Mouse (Mus musculus) left cerebral cortex, adult 8-10 months (tissue): Measurements from ENCODE around the gene Kcnf1. TPM values are rescaled to one million over a fixed set of nuclear protein-coding genes. Genes with fewer than 3 reads are reported as not detected.

Experiments
- DNase-seq, 2 experiments: peaks; one replicate each; pipeline ENCODE4 v3.0.0; 2022; ENCODE audit warnings: low spot score in 2 of 2
- total RNA-seq, 4 experiments: library from RNA; stranded (reverse); gene quantifications; 2 replicates each; pipeline ENCODE4 v1.2.4; 2022

The Kcnf1 gene
- total RNA-seq: 10 to 100 TPM; 75.8 to 83.7 (median 76.9) TPM

DNA sequence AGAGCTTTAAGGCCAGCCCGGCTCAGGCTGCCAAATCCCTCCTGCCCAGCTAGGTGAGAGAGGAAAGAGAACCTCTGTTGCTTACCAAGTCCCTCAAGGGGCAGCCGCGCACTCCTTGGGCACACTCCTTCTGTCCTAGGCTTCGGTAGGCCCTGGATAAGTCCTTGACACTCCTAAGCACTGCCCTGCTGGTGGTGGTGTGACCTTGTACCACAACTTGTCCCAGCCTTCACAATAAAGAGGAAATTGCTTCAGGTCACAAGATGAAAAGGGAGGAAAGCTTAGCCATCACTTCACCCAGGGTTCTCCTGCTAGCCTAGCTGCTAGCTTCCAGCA lies at the start of gene Kcnf1:
Kcnf1 (minus strand) TSS at position 132 of the 336 bp plus-strand sequence.
- no peak for DNase-seq

DNA sequence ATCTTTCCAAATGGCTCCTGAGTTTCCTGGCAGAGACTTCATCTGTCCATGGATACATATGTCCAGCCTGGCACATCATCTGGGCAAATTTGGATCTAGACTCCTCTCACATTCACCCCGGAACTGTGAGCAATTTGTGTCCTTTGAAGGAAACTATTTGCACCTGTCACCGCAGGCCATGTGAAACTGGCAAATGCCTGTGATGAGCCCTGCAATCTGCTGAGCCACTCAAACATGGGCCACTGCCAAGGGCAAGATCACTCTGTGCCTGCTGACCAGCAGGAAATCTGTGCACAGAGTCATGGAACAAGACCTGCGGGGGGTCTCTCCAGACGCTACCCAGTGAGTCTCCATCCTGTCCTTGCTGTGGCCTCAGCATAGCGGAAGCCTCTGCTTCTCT lies 48.3 kb upstream of the Kcnf1 start:
- no peak for DNase-seq

GRCm38 (mm10) chr12:17223050-17223449 lies 46.4 kb upstream of the Kcnf1 start:
- DNase-seq: no peak

- DNase-seq: no peak
These were observed 45.3 kb upstream of the Kcnf1 start for GRCm38 (mm10) chr12:17221891-17222428.

DNA sequence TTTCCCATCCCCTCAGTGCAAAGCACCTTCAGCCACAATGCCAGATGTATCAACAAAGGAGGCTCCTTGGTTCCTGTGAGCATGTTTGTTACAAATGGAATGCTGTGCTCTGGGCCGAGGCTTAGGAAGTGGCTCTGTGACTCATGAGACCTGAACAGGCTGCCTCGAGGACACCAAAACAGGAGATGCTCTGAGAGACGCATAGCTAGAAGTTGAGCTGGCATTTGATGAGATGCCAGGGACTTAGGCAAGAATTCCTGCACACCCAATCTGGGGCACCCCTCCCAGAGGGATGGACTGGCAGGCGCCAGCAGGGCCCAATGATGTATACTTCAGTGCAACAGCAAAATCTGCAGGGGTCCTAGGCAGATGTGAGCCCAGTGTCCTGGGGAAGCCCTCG lies 43.9 kb upstream of the Kcnf1 start:
- no peak for DNase-seq

DNA sequence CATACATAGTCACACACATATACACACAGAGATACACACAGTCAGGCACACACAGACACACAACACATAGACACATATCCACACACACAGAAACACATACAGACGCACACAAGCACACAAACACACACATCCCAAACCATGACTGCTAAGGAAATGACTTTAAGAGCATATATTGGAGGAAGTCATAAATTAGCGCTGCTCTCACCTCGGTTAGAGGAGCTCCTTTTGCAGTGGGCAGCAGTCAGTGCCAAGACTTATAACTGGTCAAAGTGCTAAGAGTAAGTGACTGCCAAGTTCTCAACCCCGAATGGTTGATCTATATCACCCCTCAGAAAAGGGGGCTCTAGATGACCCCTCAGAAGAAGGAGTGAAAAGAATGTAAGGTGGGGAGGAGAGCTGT lies 42.4 kb upstream of the Kcnf1 start:
- no peak for DNase-seq

- no peak for DNase-seq
These were observed 41.7 kb upstream of the Kcnf1 start for GRCm38 (mm10) chr12:17218390-17218789.

DNA sequence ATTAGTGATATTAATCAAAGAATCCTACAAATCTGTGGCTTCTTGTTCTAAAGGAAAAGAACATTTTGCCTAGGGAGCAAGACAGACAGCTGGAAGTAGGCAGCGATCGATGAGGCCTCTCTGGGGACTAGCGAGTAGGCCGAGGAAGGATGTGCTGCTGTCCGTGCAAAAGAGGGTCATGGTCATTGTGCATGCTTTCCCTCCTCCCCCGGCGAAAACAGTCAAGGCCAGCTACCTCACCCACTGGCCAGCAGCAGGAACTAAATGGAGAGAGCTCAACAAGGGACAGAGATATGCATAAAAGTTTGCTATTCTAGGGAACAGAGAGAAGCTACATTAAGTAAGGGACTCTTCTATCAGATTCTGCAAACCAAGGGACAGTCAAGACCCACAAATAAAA lies 39.1 kb upstream of the Kcnf1 start:
- no peak for DNase-seq

- no peak for DNase-seq
These were observed 26.0 kb upstream of the Kcnf1 start for GRCm38 (mm10) chr12:17202492-17203322.

DNA sequence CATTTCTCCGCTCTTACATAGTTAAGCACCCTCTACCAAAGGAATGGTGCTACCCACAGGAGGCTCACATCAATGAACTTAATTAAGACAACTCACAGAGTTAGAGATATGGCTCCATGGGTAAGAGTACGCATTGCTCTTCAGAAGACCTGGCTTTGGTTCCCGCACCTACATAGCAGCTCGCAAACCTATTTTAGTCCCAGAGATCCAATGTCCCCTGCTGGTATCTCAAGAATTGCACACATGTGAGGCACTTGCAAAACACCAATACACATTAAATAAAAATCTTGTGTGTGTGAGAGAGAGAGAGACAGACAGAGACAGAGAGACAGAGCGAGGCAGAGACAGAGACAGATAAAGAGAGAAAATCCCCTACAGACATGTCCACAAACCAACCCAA lies 21.9 kb upstream of the Kcnf1 start:
- no peak for DNase-seq

- DNase-seq: no peak
These were observed 17.5 kb upstream of the Kcnf1 start for GRCm38 (mm10) chr12:17194140-17194539.

GRCm38 (mm10) chr12:17193311-17193710 lies 16.6 kb upstream of the Kcnf1 start:
- DNase-seq: no peak

- DNase-seq: no peak
These were observed 16.2 kb upstream of the Kcnf1 start for GRCm38 (mm10) chr12:17192887-17193286.

- peak in 1 of 2 experiments; percentile 77 for DNase-seq
These were observed 7.7 kb upstream of the Kcnf1 start for GRCm38 (mm10) chr12:17184303-17184775.

GRCm38 (mm10) chr12:17183788-17184187 lies 7.1 kb upstream of the Kcnf1 start:
- DNase-seq: no peak

DNA sequence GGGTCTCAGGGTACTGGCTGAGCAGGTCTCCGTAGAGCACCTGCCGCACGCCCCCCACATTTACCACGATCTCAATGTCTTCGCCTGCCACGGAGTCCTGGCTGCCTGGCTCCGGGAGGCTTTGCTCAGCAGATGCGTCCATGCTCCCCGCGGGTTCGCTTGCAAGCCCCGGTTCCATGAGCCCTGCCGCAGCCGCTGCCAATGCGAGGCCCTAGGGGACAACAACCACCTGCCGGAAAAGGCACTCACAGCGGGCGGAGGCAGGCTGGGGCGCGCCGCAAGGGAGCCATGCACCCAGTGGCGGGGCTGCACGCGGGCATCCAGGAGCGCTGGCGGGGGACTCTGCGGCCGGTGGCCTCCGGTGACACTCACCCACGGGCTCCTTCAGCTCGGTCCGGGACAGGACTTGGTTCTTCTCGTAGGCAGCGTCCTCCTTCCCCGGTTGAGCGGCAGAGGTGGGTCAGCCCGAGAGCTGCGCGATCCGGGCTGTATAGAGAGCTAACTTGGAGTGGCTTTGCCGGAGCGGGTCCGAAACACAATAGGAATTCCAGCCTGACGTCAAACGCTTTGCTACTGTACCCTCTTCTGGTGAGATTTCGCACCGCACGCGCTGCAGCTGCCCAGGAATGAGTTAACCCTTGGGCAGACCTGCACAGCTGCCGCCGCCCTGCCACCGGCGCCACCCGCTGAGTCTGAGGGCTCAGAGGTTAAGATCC lies 489 bp downstream of the Kcnf1 start:
- peak; percentile 62 to 69 for DNase-seq

DNA sequence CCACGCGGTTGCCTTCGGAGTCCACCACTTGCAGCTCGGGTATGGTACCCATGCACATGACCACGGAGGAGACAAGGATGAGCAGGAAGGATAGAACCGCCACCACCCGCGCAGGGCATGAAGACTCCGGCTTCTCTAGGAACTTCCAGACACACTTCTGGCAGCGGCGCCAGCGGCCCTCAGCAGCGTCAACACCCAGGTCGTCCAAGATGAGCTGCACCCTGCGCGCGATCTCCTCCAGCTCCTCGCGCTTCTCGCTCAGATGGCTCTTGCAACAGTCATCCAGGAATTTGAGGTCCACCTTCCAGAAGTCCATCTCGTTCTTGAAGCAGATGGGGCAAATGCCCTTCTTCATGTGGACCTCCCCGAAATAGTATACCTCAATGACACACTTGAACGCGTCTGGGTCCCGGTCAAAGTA lies 1.1 kb downstream of the Kcnf1 start:
- DNase-seq: no peak

GRCm38 (mm10) chr12:17175124-17175523 lies 1.6 kb downstream of the Kcnf1 start:
- DNase-seq: no peak

- DNase-seq: peak in 1 of 2 experiments; percentile 50
These were observed 2.4 kb downstream of the Kcnf1 start for GRCm38 (mm10) chr12:17174134-17174893.

- DNase-seq: peak; percentile 62 to 82
These were observed 6.3 kb downstream of the Kcnf1 start for GRCm38 (mm10) chr12:17170406-17170805.

GRCm38 (mm10) chr12:17166116-17166515 lies 10.6 kb downstream of the Kcnf1 start:
- DNase-seq: no peak

DNA sequence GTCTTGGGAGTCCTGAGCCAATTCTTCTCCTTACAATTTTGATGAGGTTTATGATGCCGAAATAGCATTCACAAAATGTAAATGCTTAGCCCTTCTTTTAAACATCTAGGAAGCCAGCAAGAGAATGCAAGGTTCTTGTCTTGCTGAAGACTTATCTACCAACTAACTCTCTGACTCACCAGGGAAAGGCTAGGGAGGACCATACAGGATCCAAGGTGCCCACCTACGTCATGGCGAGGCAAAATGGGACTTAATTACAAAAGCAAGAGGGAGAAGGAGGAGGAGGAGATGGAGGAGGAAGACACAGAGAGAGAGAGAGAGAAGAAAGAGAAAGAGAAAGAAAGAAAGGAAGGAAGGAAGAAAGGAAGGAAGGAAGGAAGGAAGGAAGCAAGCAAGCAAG lies 12.7 kb downstream of the Kcnf1 start:
- DNase-seq: no peak
